Mouse (Mus musculus) frontal cortex, postnatal 36 days (tissue): ENCODE measurements around the gene Itpr3.
A peak's percentile ranks its signal among the peaks of the same experiment; 100 is the strongest.

Experiments used
- DNase-seq, 2 experiments: peaks; one replicate each; pipeline ENCODE4 v3.0.0; 2022; ENCODE audit warnings: low spot score in 2 of 2

Gene Itpr3

GRCm38 (mm10) chr17:27119540-27119895, 62.4 kb downstream of the Itpr3 start:
- no peak for DNase-seq

GRCm38 (mm10) chr17:27119954-27120353, 62.9 kb downstream of the Itpr3 start:
- no peak for DNase-seq

DNA sequence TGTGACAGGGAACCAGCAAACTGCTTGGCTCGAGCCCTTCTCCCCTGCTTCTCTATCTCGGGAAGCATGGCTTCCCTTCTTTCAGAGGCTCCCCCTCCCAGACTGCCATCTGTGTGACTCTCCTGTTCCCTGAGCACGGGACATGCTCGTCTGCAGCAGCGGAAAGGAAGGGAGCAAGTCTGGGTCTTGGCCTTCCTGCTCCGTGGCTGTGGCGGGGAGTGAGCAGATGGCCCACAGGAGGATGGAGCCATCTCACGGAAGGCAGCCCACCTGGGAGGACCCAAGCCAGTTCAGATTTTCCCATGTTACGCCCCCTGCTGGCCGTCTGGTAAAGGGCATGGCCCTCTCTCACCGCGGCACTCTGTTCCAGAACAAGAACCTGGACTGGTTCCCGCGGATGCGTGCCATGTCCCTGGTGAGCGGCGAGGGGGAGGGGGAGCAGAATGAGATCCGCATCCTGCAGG, 63.5 kb downstream of the Itpr3 start:
- peak; percentile 68 to 70 for DNase-seq

GRCm38 (mm10) chr17:27121266-27121665, 64.2 kb downstream of the Itpr3 start:
- no peak for DNase-seq

- DNase-seq = no peak
These were observed 64.7 kb downstream of the Itpr3 start for GRCm38 (mm10) chr17:27121781-27122180.

GRCm38 (mm10) chr17:27122701-27123100, 65.6 kb downstream of the Itpr3 start:
- DNase-seq = no peak

- DNase-seq = no peak
These were observed 66.0 kb downstream of the Itpr3 start for GRCm38 (mm10) chr17:27123103-27123502.

DNA sequence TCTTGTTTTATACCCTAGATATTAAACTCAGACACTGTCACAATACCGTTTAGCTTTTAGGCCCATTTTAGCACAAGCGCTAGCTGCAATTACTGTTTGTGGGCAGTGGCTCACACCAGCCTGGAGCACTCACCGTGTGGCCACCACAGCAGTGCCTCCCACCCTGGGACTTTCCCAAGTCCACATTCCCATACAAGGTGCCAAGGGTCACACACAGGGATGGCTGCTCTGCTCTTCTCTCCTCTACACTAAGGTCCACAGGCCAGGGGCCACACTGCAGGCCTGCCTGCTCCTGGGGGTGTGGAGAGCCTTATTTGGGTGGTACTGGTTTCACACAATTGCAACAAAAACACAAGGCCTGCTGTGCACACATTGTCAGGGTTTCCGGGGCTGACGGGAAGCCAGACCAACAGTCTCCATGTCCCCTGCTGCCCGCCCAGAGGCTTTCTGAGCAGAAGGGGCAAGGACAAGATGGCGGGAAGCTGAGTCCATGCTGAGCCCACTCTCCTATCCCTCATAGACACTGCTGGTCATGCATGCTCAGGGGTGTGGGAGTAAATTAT, 66.8 kb downstream of the Itpr3 start:
- DNase-seq = no peak

DNA sequence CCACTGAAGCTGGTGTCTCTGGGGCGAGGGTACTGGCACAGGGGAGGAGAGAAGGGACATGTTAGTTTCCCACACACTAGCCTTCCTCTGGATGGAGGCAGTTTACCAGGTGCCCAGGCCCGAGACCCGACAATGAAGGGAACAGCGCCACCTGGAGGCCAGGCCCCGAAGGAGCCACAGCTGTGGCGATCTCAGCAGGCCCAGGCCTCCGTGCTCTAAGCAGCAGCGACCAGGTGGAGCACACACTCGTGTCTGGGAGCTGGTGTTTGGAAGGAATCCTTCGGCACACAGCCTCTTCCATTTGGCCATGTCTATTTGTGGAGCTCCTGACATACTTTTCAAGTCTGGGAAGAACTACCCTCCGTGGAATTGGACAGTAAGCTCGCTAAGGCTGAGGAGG, 68.1 kb downstream of the Itpr3 start:
- peak; percentile 79 to 83 for DNase-seq

GRCm38 (mm10) chr17:27125669-27126202, 68.6 kb downstream of the Itpr3 start:
- no peak for DNase-seq

- no peak for DNase-seq
These were observed 69.9 kb downstream of the Itpr3 start for GRCm38 (mm10) chr17:27126974-27127373.

DNA sequence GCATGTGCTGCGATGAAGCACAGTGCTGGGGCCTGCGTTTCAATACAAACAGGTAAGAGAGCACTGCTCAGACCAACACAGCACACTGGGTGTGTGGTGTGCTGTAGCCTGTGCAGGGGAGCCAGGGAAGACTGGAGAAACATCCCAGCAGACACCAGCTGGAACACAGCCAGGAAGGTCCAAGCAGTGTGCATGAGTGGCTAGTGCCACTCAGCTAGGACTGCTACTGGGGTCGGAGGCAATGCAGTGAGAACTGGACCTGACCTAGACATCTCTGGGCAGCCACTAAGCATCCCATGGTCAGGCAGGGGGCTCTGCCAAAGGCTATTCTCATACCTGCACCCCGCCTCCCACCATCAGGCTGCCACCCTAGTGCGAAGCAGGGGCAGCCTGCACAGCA, 71.1 kb downstream of the Itpr3 start:
- DNase-seq = no peak

GRCm38 (mm10) chr17:27129291-27129690, 72.2 kb downstream of the Itpr3 start:
- no peak for DNase-seq

- DNase-seq = no peak
These were observed 72.7 kb downstream of the Itpr3 start for GRCm38 (mm10) chr17:27129819-27130218.

- no peak for DNase-seq
These were observed 73.1 kb downstream of the Itpr3 start for GRCm38 (mm10) chr17:27130246-27130645.

GRCm38 (mm10) chr17:27131240-27131665, 74.1 kb downstream of the Itpr3 start:
- peak in 1 of 2 experiments; percentile 65 for DNase-seq

- no peak for DNase-seq
These were observed 75.1 kb downstream of the Itpr3 start for GRCm38 (mm10) chr17:27132238-27132637.

DNA sequence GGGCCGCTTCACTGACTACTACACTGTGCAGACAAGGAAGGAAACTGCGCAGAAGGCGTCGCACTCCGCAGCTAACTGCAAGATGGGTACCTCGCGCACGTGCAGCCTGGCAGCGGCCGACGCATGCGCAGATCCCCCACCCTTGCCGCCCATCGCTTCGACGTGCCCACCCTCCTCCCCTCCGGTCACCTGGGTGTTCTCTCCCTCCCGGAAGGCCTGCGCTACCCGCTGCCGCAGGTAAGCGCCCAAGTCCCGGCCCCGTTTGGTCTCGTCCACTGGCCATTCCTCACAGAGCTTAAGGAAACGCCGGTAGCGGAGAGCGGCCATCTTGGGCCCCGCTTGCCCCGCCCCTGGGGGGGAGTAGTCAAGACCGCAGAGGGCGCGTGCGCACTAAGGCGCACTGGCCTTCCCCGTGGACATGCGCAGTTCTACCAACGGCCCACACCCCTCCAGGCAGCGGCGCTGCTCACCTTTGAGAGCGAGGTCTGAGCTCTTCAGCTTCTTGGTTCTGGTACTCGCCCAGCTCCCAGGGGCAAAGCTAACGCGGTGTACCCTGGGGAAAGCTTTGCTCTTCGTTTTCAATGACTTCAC, 76.5 kb downstream of the Itpr3 start, which contains the start of gene Uqcc2:
Gene Uqcc2, minus strand, starts transcription at position 366 of the 591 bp plus-strand sequence.
- DNase-seq = peak; percentile 96 to 97

GRCm38 (mm10) chr17:27134187-27134586, 77.1 kb downstream of the Itpr3 start:
- no peak for DNase-seq

- no peak for DNase-seq
These were observed 77.6 kb downstream of the Itpr3 start for GRCm38 (mm10) chr17:27134715-27135114.

- DNase-seq = no peak
These were observed 81.3 kb downstream of the Itpr3 start for GRCm38 (mm10) chr17:27138396-27138795.

DNA sequence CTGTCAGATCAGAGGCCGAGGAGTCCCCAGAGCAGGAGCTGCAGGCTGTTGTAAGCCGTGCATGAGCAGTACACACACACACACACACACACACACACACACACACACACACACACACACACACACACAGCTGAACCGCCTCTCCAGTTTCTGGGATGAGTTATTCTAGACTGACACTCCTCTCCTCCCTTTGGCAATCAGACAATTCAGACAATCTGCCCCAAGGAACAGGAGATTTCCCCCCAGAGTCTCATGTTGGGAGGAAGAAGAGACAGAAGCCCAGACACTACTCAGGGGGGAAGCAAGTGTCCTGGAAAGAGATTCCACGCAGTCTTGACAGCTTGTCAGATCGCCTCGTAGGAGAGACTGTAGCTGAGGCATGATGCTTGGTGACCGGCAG, 82.2 kb downstream of the Itpr3 start:
- no peak for DNase-seq

GRCm38 (mm10) chr17:27140262-27140661, 83.2 kb downstream of the Itpr3 start:
- no peak for DNase-seq
